Mouse (Mus musculus) ES-Bruce4 (cell line): ENCODE measurements at regions not wholly inside any gene's neighbourhood (a gene's known extent, or its start where the extent isn't known, plus 50 kb on each side); places are given as distances from the start of the nearest gene placed in this dataset.
A peak's percentile ranks its signal among the peaks of the same experiment; 100 is the strongest.
"Not testable (repeated sequence)": the region's sequence is repeated elsewhere in the genome, so short reads cannot be mapped to it uniquely, and the experiment has no call there.

Experiments used
- H3K27ac ChIP-seq: 2 replicates; pipeline ENCODE4 v1.5.1; 2012; ENCODE audit warnings: low read length, inconsistent platforms; ENCODE audit not compliant: insufficient read depth
- H3K27me3 ChIP-seq: 2 replicates; pipeline ENCODE4 v1.6.1; 2012; ENCODE audit warnings: mild to moderate bottlenecking, low read length, inconsistent platforms; ENCODE audit not compliant: control insufficient read depth, poor library complexity, insufficient read depth, severe bottlenecking
- H3K36me3 ChIP-seq: 2 replicates; pipeline ENCODE4 v1.6.1; 2012; ENCODE audit warnings: inconsistent platforms, mild to moderate bottlenecking, low read length, moderate library complexity; ENCODE audit not compliant: control insufficient read depth, poor library complexity, insufficient read depth, severe bottlenecking
- H3K4me1 ChIP-seq: one replicate; pipeline ENCODE4 v1.8.1; 2011; ENCODE audit warnings: low read length; ENCODE audit not compliant: control insufficient read depth, insufficient read depth
- H3K4me3 ChIP-seq: 2 replicates; pipeline ENCODE4 v1.5.1; 2011; ENCODE audit warnings: low read depth, mild to moderate bottlenecking, low read length
- H3K9ac ChIP-seq: 2 replicates; pipeline ENCODE4 v1.6.1; 2012; ENCODE audit warnings: low read depth, mild to moderate bottlenecking, inconsistent platforms; ENCODE audit not compliant: poor library complexity, severe bottlenecking
- H3K9me3 ChIP-seq: replicated peaks from 2 replicates; pipeline ENCODE4 v1.6.1; 2012; ENCODE audit warnings: mild to moderate bottlenecking, low read length, inconsistent platforms; ENCODE audit not compliant: control insufficient read depth, poor library complexity, insufficient read depth, severe bottlenecking
- CTCF ChIP-seq: IDR thresholded peaks from one replicate; pipeline ENCODE4 v1.8.1; 2011; ENCODE audit warnings: low read depth, low read length
- EP300 ChIP-seq: IDR thresholded peaks from 2 replicates; pipeline ENCODE4 v1.6.1; 2011; ENCODE audit warnings: low read depth, low read length; ENCODE audit not compliant: insufficient read depth
- POLR2A ChIP-seq: IDR thresholded peaks from one replicate; pipeline ENCODE4 v1.8.1; 2011; ENCODE audit warnings: low read length; ENCODE audit not compliant: insufficient read depth

DNA sequence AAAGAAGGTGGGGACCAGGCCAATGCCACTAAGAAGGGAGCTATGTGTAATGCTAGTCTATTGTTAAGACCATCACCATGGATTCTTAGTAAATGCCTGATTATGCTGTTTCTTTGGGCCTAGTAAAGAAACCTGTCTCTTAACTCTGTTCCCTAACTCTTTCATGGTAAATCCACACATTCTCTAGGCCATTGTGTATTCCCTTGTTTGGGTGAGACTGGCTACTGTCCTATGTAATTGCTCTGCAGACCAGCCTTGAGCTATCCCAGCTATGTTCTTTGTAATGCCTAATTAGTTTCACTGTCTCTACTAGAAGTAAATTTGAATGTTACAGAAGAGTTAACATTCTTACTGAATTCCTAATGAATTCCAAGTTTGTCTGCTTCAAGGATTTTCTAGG, 186.9 kb upstream of the Gm10750 start:
- TF ChIP-seq EP300 = no peak
- no peak for TF ChIP-seq CTCF
- TF ChIP-seq POLR2A = no peak
- no peaks in the 10 kb centered on the region for H3K27me3 ChIP-seq
- no peaks in the 10 kb centered on the region for H3K9me3 ChIP-seq
- no peak overlapping the region for H3K27ac ChIP-seq
- H3K4me3 ChIP-seq = no peak overlapping the region
- no peak overlapping the region for H3K9ac ChIP-seq
- H3K36me3 ChIP-seq = no peaks in the 10 kb centered on the region
- H3K4me1 ChIP-seq = no peaks in the 10 kb centered on the region

DNA sequence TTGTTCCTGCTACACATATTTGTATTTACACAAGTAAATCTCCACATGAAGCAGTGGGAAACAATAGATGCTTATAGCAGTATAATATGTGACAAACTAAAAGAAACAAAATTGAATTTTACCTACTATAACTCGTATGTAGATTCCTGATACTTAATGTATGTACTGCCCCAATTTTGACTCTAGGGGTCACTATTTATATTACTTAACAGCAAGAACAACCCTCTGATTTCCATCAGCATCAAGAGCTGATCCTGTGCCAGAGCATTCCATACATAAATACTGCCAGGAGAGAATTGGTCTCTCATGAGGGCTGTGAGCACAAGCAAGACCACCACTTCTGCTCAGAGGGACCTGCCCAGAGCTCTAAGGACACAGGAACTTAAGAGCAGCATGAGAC, 178.7 kb upstream of the Gm10750 start:
- Histone ChIP-seq H3K36me3 (no peaks in the 10 kb centered on the region), H3K9me3 (no peaks in the 10 kb centered on the region), H3K27me3 (no peaks in the 10 kb centered on the region), H3K9ac (no peak overlapping the region), H3K27ac (no peak overlapping the region), H3K4me1 (no peaks in the 10 kb centered on the region), H3K4me3 (no peak overlapping the region)
- TF ChIP-seq POLR2A (no peak), CTCF (no peak), EP300 (no peak)

DNA sequence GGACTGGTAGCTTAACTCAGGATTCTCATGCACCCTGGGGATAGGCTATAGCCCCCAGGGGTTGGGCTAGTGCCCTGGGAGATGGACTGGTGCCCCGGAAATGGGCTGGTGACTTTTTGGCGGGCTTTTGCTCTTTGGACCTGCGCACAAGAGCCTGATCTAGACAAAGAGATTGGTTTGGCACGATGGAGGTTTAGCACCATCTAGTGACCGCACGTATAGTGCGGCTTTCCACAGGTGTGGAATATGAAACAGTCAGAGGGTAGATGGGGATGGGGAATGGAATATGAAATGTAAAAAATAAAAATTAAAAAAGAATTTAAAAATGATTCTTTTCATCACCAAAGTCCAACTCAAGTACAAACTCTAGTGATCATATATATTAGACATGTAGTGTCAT, 141.4 kb upstream of the Gm10750 start:
- not testable (repeated sequence) for H3K27me3 ChIP-seq, H3K9ac ChIP-seq, H3K4me3 ChIP-seq, H3K36me3 ChIP-seq, H3K27ac ChIP-seq, H3K4me1 ChIP-seq, H3K9me3 ChIP-seq
- peak; percentile 22 for TF ChIP-seq CTCF

DNA sequence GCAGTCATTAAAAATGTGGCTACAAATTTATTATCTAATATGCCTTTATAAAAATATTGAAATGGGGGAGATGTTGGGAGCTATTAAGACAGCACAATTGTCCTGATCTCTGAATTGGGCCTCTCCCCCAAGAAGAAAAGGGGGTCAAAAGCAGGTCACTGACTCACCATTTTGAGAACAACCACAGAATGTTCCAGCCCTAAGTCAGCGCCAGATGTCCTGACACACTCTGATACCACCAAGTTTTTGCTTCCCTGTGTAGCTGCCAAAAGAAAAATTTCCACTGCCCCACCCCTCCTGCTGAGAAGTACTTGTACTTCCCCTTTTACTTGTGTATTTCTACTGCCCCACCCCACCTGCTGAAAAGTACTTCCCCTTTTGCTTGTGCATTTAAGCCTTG, 92.5 kb upstream of the Gm10750 start:
- not testable (repeated sequence) for H3K4me1 ChIP-seq

DNA sequence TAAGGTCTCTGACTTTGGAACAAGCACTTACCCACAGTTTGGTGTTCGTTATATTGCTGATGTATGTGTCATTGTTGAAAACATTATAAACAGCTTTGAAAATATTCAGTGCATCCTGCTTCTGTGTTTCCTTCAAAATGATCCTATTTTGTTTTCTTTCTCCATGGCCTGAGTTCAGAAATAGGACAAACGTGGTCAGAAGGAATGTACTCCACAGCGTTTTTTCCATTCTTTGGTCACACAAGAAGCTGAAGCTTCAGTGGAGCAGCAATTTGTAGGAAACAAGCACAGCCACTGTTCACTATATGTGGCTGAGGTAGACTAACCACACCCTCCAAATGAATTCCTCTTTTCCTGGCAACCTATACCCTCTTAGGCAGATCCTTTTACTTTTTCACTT, 75.1 kb upstream of the Gm10750 start:
- no peaks in the 10 kb centered on the region for H3K9me3 ChIP-seq
- TF ChIP-seq POLR2A = no peak
- H3K36me3 ChIP-seq = no peaks in the 10 kb centered on the region
- H3K27ac ChIP-seq = no peak overlapping the region
- no peak overlapping the region for H3K4me3 ChIP-seq
- no peaks in the 10 kb centered on the region for H3K4me1 ChIP-seq
- H3K9ac ChIP-seq = no peak overlapping the region
- H3K27me3 ChIP-seq = no peaks in the 10 kb centered on the region

More for the DNA sequence above, 92.5 kb upstream of the Gm10750 start:
- not testable (repeated sequence) for H3K9ac ChIP-seq, H3K4me3 ChIP-seq, H3K27me3 ChIP-seq, H3K9me3 ChIP-seq, H3K27ac ChIP-seq, H3K36me3 ChIP-seq
